Mouse (Mus musculus): ENCODE measurements around the gene Hoxb9.

The Hoxb9 gene

GRCm38 (mm10) chr11:96267021-96267920 lies 4.0 kb upstream of the Hoxb9 start:
- DNase-seq (ENCODE audit: low read depth, low spot score): no peak

GRCm38 (mm10) chr11:96268031-96268745 lies 3.1 kb upstream of the Hoxb9 start:
- DNase-seq (ENCODE audit: low read depth, low spot score): no peak

GRCm38 (mm10) chr11:96269869-96270268 lies 1.4 kb upstream of the Hoxb9 start:
- no peak for DNase-seq (ENCODE audit: low read depth, low spot score)

- no peak for DNase-seq (ENCODE audit: low read depth, low spot score)
Measured at GRCm38 (mm10) chr11:96271541-96272011, 319 bp downstream of the Hoxb9 start.

- no peak for DNase-seq (ENCODE audit: low read depth, low spot score)
Measured at GRCm38 (mm10) chr11:96272024-96272921, 1.0 kb downstream of the Hoxb9 start.

GRCm38 (mm10) chr11:96274428-96274827 lies 3.2 kb downstream of the Hoxb9 start:
- no peak for DNase-seq (ENCODE audit: low read depth, low spot score)

GRCm38 (mm10) chr11:96275896-96276295 lies 4.6 kb downstream of the Hoxb9 start:
- no peak for DNase-seq (ENCODE audit: low read depth, low spot score)

- no peak for DNase-seq (ENCODE audit: low read depth, low spot score)
Measured at GRCm38 (mm10) chr11:96277151-96278044, 6.1 kb downstream of the Hoxb9 start.

- no peak for DNase-seq (ENCODE audit: low read depth, low spot score)
Measured at GRCm38 (mm10) chr11:96278324-96278723, 7.1 kb downstream of the Hoxb9 start.

GRCm38 (mm10) chr11:96278773-96279172 lies 7.5 kb downstream of the Hoxb9 start:
- peak; percentile 80 for DNase-seq (ENCODE audit: low read depth, low spot score)

GRCm38 (mm10) chr11:96279421-96280233 lies 8.4 kb downstream of the Hoxb9 start:
- DNase-seq (ENCODE audit: low read depth, low spot score): no peak

- no peak for DNase-seq (ENCODE audit: low read depth, low spot score)
Measured at GRCm38 (mm10) chr11:96280399-96281378, 9.4 kb downstream of the Hoxb9 start.

GRCm38 (mm10) chr11:96281396-96281795 lies 10.1 kb downstream of the Hoxb9 start:
- no peak for DNase-seq (ENCODE audit: low read depth, low spot score)

- no peak for DNase-seq (ENCODE audit: low read depth, low spot score)
Measured at GRCm38 (mm10) chr11:96281855-96282570, 10.8 kb downstream of the Hoxb9 start, which contains the start of gene Hoxb8. TSS of gene Hoxb8 (plus strand) at chr11:96281905.

GRCm38 (mm10) chr11:96282795-96283430 lies 11.7 kb downstream of the Hoxb9 start:
- no peak for DNase-seq (ENCODE audit: low read depth, low spot score)

- no peak for DNase-seq (ENCODE audit: low read depth, low spot score)
Measured at GRCm38 (mm10) chr11:96284041-96284749, 12.9 kb downstream of the Hoxb9 start.
